Mouse (Mus musculus) E14TG2a.4 (cell line): Measurements from ENCODE around the gene Gm813.
"Not testable (repeated sequence)": the region's sequence is repeated elsewhere in the genome, so short reads cannot be mapped to it uniquely, and the experiment has no call there.

ENCODE experiments used
- CTCF ChIP-seq: conservative IDR thresholded peaks from 2 replicates; pipeline ENCODE4 v1.5.1; 2014; ENCODE audit warnings: low read length
- NANOG ChIP-seq: IDR thresholded peaks from 2 replicates; pipeline ENCODE4 v1.6.1; 2014; ENCODE audit warnings: borderline replicate concordance, low read length, mixed read lengths

DNA sequence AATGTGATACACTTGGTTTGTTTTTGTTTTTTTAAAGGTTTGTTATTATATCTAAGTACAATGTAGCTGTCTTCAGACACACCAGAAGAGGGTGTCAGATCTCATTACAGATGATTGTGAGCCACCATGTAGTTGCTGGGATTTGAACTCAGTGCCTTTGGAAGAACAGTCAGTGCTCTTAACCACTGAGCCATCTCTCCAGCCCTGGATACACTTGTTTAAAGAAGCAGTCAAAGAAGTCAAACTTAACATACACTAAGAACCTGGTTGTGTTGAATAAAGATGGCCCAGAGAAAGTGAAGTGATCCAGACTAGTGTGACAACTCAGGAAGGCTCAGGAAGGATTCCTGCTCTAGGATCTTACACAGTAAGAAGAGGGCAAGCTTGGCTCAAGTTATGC is 48.4 kb upstream of the Gm813 start:
- TF ChIP-seq NANOG, CTCF: not testable (repeated sequence)
